Mouse (Mus musculus) lung, postnatal 36 days (tissue): ENCODE measurements around the gene Arhgap32.

Experiments used
- DNase-seq: peaks from one replicate; pipeline ENCODE4 v3.0.0; 2022; ENCODE audit warnings: mixed read lengths

Gene Arhgap32

GRCm38 (mm10) chr9:32208071-32208470, 92.1 kb downstream of the Arhgap32 start:
- no peak for DNase-seq

GRCm38 (mm10) chr9:32216820-32217567, 101.1 kb downstream of the Arhgap32 start:
- no peak for DNase-seq

- no peak for DNase-seq
Observed at GRCm38 (mm10) chr9:32219400-32219799, 103.5 kb downstream of the Arhgap32 start.

- DNase-seq, result no peak
Observed at GRCm38 (mm10) chr9:32222184-32222583, 106.2 kb downstream of the Arhgap32 start.

- peak; percentile 80 for DNase-seq
Observed at GRCm38 (mm10) chr9:32223739-32224529, 108.0 kb downstream of the Arhgap32 start.

GRCm38 (mm10) chr9:32224937-32225336, 109.0 kb downstream of the Arhgap32 start:
- no peak for DNase-seq

GRCm38 (mm10) chr9:32225584-32225983, 109.6 kb downstream of the Arhgap32 start:
- no peak for DNase-seq

GRCm38 (mm10) chr9:32227034-32227433, 111.1 kb downstream of the Arhgap32 start:
- peak; percentile 31 for DNase-seq

- DNase-seq, result no peak
Observed at GRCm38 (mm10) chr9:32233593-32233992, 117.7 kb downstream of the Arhgap32 start.

GRCm38 (mm10) chr9:32234767-32235489, 119.0 kb downstream of the Arhgap32 start:
- peak; percentile 43 for DNase-seq

- no peak for DNase-seq
Observed at GRCm38 (mm10) chr9:32238899-32239298, 123.0 kb downstream of the Arhgap32 start.

GRCm38 (mm10) chr9:32239427-32239826, 123.5 kb downstream of the Arhgap32 start:
- DNase-seq, result peak; percentile 40

- DNase-seq, result no peak
Observed at GRCm38 (mm10) chr9:32240449-32240848, 124.5 kb downstream of the Arhgap32 start.

- DNase-seq, result no peak
Observed at GRCm38 (mm10) chr9:32241637-32242199, 125.8 kb downstream of the Arhgap32 start.

- peak; percentile 35 for DNase-seq
Observed at GRCm38 (mm10) chr9:32242921-32243617, 127.1 kb downstream of the Arhgap32 start.

- no peak for DNase-seq
Observed at GRCm38 (mm10) chr9:32245237-32245636, 129.3 kb downstream of the Arhgap32 start.

GRCm38 (mm10) chr9:32246123-32246716, 130.3 kb downstream of the Arhgap32 start:
- DNase-seq, result no peak

GRCm38 (mm10) chr9:32250486-32250885, 134.6 kb downstream of the Arhgap32 start:
- DNase-seq, result no peak

GRCm38 (mm10) chr9:32253721-32254120, 137.8 kb downstream of the Arhgap32 start:
- DNase-seq, result no peak

GRCm38 (mm10) chr9:32257365-32257764, 141.4 kb downstream of the Arhgap32 start:
- no peak for DNase-seq

GRCm38 (mm10) chr9:32257882-32258281, 141.9 kb downstream of the Arhgap32 start:
- DNase-seq, result peak; percentile 7

GRCm38 (mm10) chr9:32271896-32272444, 156.0 kb downstream of the Arhgap32 start:
- peak; percentile 87 for DNase-seq
